ENCODE assay signal across 12 mouse cellular contexts in genomic region chr6:51104336-51104735, GRCm38 (mm10).
DNase-seq lines count a peak whose midpoint lies in the region; ATAC-seq and TF ChIP-seq lines count a peak whose summit lies in the region.
"Had no signal": no experiment of that assay in that cellular context is flagged by ENCODE, and none has a peak within 500 bp of the region (broad histone marks: within the 10 kb centered on the region; RNA-seq: fewer than 3 reads in every experiment).

No protein-coding gene starts in this region.

- DNase-seq in liver, adult 2 months (ENCODE audit: extremely low read depth, low read depth, low spot score) = peak; percentile 3
- no peak for DNase-seq in liver, postnatal 0 days
- no peak for DNase-seq in embryonic facial prominence, embryonic 10.5 days (ENCODE audit: low spot score)
- DNase-seq in heart, adult 9 months (ENCODE audit: low spot score in 2 of 2) = peak; percentile 62 to 78
- DNase-seq in thymus, postnatal 36 days = no peak
- DNase-seq: cerebellum, postnatal 10 days; kidney, adult 8-10 months; retina, postnatal 1 day had no signal

- TF ChIP-seq POLR2A in liver, adult 2 months (IDR thresholded peaks at IDR 0.05; ENCODE audit: extremely low read depth, insufficient read depth, low read length) = no peak

- TF ChIP-seq CTCF in liver, adult 2 months (IDR thresholded peaks at IDR 0.05; ENCODE audit: low read depth, low read length) = no peak
- TF ChIP-seq CTCF in liver, postnatal 0 days (IDR thresholded peaks at IDR 0.05; ENCODE audit: low read depth) = no peak

- H3K27me3 ChIP-seq in liver, adult 2 months (ENCODE audit: control insufficient read depth, insufficient read depth, low read length) = no peaks in the 10 kb centered on the region
- H3K27me3 ChIP-seq in liver, postnatal 0 days (ENCODE audit: insufficient read depth, low read length) = no peaks in the 10 kb centered on the region
- H3K27me3 ChIP-seq in embryonic facial prominence, embryonic 10.5 days (replicated peaks; ENCODE audit: low read depth, poor library complexity, severe bottlenecking) = no peaks in the 10 kb centered on the region
- H3K27me3 ChIP-seq in limb, embryonic 15.5 days = no peaks in the 10 kb centered on the region

- no peaks in the 10 kb centered on the region for H3K79me2 ChIP-seq in liver, adult 2 months (ENCODE audit: control insufficient read depth, insufficient read depth, low read length)

- H3K4me1 ChIP-seq in liver, adult 2 months (ENCODE audit: control insufficient read depth, insufficient read depth, low read length) = peaks cover 2% of the 10 kb centered on the region
- no peaks in the 10 kb centered on the region for H3K4me1 ChIP-seq in liver, postnatal 0 days (ENCODE audit: insufficient read depth)
- H3K4me1 ChIP-seq in embryonic facial prominence, embryonic 10.5 days = peaks cover 21% of the 10 kb centered on the region
- H3K4me1 ChIP-seq in limb, embryonic 15.5 days = peaks cover 7% of the 10 kb centered on the region

- H3K9me3 ChIP-seq in liver, postnatal 0 days (ENCODE audit: low read length) = no peaks in the 10 kb centered on the region
- H3K9me3 ChIP-seq in embryonic facial prominence, embryonic 10.5 days = no peaks in the 10 kb centered on the region
- no peaks in the 10 kb centered on the region for H3K9me3 ChIP-seq in limb, embryonic 15.5 days

- no peak overlapping the region for H3K4me2 ChIP-seq in liver, postnatal 0 days (ENCODE audit: low read depth, low read length)
- no peak overlapping the region for H3K4me2 ChIP-seq in limb, embryonic 15.5 days

- H3K36me3 ChIP-seq in liver, adult 2 months (ENCODE audit: control insufficient read depth, insufficient read depth, low read length) = no peaks in the 10 kb centered on the region
- no peaks in the 10 kb centered on the region for H3K36me3 ChIP-seq in liver, postnatal 0 days (replicated peaks; ENCODE audit: insufficient read depth, low read length)
- H3K36me3 ChIP-seq in embryonic facial prominence, embryonic 10.5 days (replicated peaks) = no peaks in the 10 kb centered on the region
- H3K36me3 ChIP-seq in limb, embryonic 15.5 days = no peaks in the 10 kb centered on the region

- no peak overlapping the region for H3K4me3 ChIP-seq in liver, adult 2 months (ENCODE audit: insufficient read depth, low read depth, low read length)
- no peak overlapping the region for H3K4me3 ChIP-seq in liver, postnatal 0 days (ENCODE audit: low read depth, low read length)
- no peak overlapping the region for H3K4me3 ChIP-seq in embryonic facial prominence, embryonic 10.5 days
- H3K4me3 ChIP-seq in limb, embryonic 15.5 days = no peak overlapping the region
- H3K4me3 ChIP-seq: left cerebral cortex, adult 2 months had no signal

- H3K9ac ChIP-seq in liver, adult 2 months (ENCODE audit: low read depth, low read length) = no peak overlapping the region
- no peak overlapping the region for H3K9ac ChIP-seq in liver, postnatal 0 days (replicated peaks)
- H3K9ac ChIP-seq in limb, embryonic 15.5 days = no peak overlapping the region

- ATAC-seq in liver, postnatal 0 days = no peak
- ATAC-seq in limb, embryonic 15.5 days (ENCODE audit: insufficient number of reproducible peaks, low FRiP score, low TSS enrichment, low read depth) = no peak
- no peak for ATAC-seq in megakaryocyte progenitor cell, adult 5-6 weeks (replicated peaks; ENCODE audit: poor library complexity)

- no peak for TF ChIP-seq EP300 in liver, postnatal 0 days (IDR thresholded peaks at IDR 0.05; ENCODE audit: low read depth)

- peak overlapping the region; percentile 44 for H3K27ac ChIP-seq in liver, adult 2 months (replicated peaks; ENCODE audit: insufficient read depth, low read depth, low read length)
- H3K27ac ChIP-seq in liver, postnatal 0 days (ENCODE audit: low read depth) = no peak overlapping the region
- H3K27ac ChIP-seq in embryonic facial prominence, embryonic 10.5 days (replicated peaks) = peak overlapping the region; percentile 75
- peak overlapping the region; percentile 19 for H3K27ac ChIP-seq in limb, embryonic 15.5 days
- H3K27ac ChIP-seq: left cerebral cortex, adult 2 months; macrophage had no signal

- WGBS in liver, adult 2 months = 88% methylated on average over 5 of the region's 5 CpGs
- 78% methylated on average over 5 of the region's 5 CpGs for WGBS in liver, postnatal 0 days (ENCODE audit: insufficient replicate concordance)
- 76% methylated on average over 5 of the region's 5 CpGs for WGBS in embryonic facial prominence, embryonic 10.5 days
- 37% methylated on average over 5 of the region's 5 CpGs for WGBS in limb, embryonic 15.5 days

Comparison
In these comparisons a context has a peak if more than half of its experiments do, and no peak if none do; other contexts are left out.
1. DNase-seq: peak in liver, adult 2 months (single experiment) and heart, adult 9 months (2 of 2); none in liver, postnatal 0 days (single experiment), embryonic facial prominence, embryonic 10.5 days (single experiment) and thymus, postnatal 36 days (0 of 2).